Mouse (Mus musculus) cortical plate, adult 2 months (tissue): ENCODE data around the gene Igsf3.

Experiments
- CTCF ChIP-seq: fragments of 200-500 bp; IDR thresholded peaks from 2 replicates; pipeline ENCODE4 v1.5.1; 2011; ENCODE audit warnings: mild to moderate bottlenecking, control low read depth, low read length; ENCODE audit not compliant: insufficient read depth; ENCODE audit errors: extremely low read depth
- POLR2A ChIP-seq: fragments of 200-500 bp; IDR thresholded peaks from 2 replicates; pipeline ENCODE4 v1.6.1; 2011; ENCODE audit warnings: mild to moderate bottlenecking, low read length, control low read depth; ENCODE audit not compliant: insufficient read depth; ENCODE audit errors: extremely low read depth

GRCm38 (mm10) chr3:101355702-101356101 is 21.2 kb upstream of the Igsf3 start:
- no peak for TF ChIP-seq CTCF
- no peak for TF ChIP-seq POLR2A
